Mouse (Mus musculus) cerebellum, adult (tissue): Measurements from ENCODE around the gene Cog1.

ENCODE experiments used
- ATAC-seq: cut with Nextera tagmentation; 2 replicates; pipeline ENCODE4 v1.9.2; 2017; ENCODE audit warnings: mild to moderate bottlenecking, moderate library complexity, mixed read lengths; ENCODE audit not compliant: insufficient number of reproducible peaks, low FRiP score, low TSS enrichment

Cog1 gene

DNA sequence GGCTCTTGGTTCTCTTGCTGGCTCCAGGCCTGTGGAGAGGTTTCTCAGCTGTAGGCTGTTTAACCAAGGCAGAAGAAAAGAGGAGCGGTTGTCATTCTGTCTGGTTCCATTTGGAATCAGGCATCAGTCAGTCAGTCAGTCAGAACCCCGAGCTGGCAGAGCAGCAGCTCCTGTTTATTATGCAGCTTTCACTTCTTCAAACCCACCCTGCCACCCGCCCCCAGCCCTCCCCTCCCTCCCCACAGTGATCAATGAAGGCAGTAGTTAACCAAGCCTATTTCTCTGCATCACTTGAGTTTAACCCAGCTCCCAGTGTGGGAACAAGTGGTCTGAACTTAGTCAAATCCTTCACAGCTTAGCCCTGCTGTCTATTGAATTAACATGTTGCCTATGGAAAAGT is 42.9 kb downstream of the Cog1 start:
- no peak for ATAC-seq

DNA sequence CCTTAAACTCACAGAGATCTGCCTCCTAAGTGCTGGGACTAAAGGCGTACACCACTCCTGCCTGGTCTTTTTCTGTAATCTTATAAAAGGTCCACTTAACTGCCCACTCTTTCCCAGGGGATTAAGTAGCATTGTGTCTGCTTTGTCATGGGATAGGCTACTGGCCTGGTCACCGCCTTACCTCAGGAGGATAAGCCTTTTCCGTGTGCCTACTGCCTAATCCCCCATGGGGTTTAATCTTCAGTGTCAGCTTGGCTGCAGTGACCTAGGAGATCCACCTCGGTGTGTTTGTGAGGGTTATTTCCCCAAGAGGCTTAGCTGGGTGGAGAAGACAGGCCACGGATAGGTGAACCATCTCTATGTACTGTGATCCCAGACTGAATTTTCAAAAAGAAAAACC is 48.6 kb downstream of the Cog1 start:
- no peak for ATAC-seq

DNA sequence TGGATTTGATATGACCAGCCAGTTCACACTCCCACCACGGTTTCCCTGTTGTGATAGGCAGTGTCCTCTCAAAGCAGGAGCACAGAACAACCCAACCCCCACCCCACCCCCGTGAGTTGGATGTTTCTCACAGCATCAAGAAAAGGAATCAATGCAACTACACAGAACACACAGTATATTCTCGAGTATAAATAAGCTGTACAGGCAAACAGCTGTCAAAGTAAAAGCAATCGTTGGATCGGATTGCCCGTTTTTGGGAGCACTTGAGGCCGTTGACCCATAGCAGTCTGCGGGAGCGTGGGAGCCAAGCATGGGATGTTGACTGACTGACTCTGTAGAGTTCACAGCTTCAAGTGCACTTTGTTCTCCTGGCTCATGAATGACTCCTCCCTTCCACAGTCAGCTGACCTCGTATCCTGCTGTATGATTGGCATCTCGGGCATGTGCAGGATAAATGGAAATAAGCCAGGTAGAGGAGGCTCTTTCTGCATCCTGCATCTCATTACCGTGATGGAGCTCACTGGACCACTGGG is 49.1 kb downstream of the Cog1 start:
- ATAC-seq = no peak

DNA sequence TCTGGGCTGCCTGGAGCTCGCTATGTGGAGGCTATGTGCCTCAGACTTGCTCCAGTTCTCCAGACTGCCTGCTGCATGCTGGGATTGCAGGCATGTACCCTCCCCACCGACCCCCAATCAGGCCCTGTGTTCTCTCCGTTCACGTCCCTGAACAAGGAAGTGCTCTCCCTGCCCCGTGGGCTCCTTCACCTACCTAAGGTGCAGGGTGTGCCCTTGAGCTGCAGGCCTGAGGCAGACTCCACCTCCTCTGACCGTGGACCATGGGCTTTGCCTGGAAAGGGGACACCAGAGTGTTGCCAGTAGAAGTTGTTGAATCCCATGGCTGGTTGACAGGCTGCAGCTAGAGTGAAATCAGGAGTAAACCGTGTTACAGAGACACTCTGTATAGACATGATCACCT is 50.7 kb downstream of the Cog1 start:
- no peak for ATAC-seq

DNA sequence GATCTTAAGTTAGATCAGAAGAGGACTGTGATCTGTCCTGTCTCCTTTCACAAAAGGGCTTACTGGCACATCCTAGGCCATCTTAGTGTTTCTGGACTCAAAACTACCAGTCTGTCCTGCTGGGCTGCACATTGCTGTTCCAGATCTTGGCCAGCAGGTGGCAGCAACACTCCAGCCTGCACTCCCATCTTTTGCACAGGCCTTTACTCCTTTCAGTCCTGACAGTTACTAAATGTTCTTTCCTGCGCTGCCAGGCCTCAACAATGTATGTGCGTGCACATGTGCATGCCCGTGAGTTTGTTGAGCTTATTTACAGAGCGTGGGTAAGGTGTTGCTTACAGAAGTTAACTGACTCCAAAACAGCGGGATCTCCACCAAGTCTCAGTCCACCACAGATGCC is 54.8 kb downstream of the Cog1 start:
- peak; percentile 49; the same call in 1 of the 2 replicates for ATAC-seq

DNA sequence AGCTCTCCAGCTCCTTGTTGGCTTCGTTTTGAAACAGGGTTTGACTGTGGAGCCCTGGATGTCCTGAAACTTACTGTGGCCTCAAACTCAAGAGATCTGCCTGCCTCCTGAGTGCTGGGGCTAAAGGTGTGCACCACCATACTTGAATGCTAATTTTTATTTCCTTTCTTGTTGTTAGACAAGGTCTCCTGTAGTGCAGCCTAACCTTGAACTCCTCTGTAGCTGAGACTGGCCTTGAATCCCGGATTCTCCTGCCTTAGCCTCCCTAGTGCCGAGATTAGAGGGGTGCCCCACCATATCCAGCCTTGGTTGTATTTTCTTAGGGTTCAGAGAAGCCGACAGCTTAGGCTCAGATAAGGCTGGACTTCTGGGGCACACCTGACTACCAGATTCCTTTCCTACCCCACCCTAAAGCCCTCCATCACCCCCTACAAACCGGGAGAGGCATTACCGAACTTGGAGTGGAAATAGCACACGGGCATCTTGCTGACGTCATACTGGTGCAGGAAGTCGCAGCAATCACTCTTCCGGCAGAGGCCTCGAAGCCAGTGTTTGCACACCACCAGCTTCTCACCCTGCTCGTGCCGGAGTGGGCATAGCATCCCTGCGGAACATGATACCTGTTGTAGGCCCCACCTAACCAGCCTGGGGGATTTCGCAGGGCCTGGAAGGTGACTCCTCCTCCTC is 57.1 kb downstream of the Cog1 start:
- no peak for ATAC-seq

DNA sequence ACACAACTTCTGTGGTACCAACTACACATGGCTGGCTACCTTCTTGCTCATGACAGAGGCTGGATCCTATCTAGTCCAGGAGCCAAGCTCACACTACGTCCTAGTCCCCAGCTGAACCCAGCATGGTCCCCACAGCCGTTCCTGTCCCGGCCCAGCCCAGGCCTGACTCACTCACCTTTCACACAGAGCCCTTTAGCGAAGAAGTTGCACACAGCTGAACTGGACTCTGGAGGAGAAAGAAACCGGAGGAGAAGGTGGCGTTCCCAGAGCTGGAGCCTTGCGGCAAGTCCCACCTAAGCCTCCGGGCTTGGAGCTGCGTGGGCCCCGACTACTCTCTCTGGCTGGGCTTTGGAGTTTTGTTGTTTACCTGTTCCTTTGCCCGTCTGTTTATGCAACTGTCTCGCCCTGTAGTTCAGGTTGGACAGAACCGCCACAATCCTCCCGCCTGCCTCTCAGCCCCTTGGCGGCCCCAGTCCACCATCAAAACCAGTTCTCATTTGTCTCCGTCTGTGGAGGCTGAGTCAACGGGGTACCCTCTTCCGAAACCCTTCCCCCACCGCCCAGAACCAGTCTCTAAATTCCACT is 59.8 kb downstream of the Cog1 start:
- no peak for ATAC-seq

DNA sequence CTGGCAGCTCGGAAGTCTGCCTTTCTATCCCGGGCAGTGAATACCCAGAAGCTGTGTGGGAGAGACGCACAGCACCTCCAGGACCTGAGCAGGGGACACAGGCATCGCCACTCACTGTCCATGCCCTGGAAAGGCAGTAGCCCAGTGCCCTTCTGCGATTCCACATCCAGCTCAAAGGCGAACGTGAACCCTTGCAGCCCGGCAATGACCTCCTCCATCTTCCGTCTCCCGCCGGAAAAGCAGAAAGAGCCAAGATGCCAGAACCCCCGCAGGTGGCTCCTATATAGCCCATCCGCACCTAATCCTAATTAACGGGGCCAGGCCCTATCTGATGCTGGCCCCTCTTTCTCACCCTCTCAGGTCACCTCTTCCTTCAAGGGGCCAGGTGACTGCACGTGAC is 60.3 kb downstream of the Cog1 start:
- no peak for ATAC-seq

DNA sequence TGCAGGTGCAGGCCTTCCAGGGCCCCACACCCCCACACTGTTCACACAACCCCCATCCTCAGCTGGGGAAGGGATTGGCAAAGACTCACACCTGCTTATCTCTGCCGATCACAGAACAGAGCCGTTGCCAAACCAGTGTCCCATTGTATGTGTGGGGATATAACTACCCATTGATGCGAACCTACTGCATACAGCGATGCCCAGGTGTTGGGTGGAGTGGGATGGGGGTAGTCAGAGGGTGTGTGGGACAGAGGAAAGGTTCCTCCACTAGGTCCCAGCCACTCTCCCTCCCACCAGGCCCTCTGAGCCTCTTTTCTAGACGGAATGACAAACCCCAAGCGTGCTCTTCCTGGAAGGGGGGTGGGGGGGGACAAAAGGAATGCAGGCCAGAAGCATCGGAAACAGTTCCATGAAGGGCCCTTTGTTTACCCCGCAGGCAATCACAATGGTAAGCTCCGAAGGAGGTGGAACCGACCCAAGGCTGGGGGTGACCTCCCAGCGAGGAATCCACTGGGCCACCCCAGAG is 60.8 kb downstream of the Cog1 start, which contains the start of gene Cpsf4l:
Cpsf4l (minus strand) TSS at position 287 of the 526 bp plus-strand sequence.
- no peak for ATAC-seq

DNA sequence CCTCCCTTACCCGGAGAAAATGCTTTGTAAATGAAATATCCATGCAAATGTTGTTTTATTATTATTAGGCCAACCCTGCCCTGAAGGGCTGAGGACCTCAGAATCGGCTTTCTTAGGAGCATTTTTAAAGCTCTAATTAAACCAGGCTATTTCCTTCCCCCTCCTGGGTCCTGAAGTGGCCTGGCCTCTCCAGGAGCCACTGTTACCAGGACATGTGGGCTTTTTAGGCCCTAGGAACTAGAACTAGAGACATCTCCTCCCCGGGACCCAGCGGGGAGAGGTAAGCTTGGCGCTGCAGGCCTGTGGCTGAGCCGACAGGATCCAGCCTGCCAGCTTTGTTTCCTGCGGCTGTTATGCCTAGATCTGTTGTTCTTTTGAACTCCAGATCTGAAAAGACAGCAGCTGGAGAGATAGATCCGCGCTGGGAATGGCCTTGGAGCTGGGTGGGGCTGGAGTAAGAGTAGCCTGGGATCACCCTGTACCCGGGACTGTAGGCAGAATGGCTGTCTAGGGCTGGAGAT is 61.3 kb downstream of the Cog1 start:
- no peak for ATAC-seq

DNA sequence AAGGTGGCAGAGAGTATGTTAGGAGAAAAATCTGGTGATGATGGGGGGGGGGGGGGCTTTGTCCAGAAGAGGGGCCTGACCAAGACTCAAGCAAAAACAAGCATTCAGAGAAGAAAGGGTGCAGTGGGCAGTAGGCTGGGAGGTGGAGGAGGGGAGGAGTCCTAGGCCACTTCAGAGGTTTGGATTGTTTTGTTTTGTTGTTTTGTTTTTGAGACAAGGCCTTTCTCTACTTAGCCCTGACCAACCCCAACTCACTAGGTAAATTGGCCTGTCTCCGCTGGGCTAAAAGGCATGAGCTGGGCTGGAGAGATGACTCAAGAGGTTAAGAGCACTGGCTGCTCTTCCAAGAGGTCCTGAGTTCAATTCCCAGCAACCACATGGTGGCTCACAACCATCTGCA is 62.1 kb downstream of the Cog1 start:
- ATAC-seq = no peak

DNA sequence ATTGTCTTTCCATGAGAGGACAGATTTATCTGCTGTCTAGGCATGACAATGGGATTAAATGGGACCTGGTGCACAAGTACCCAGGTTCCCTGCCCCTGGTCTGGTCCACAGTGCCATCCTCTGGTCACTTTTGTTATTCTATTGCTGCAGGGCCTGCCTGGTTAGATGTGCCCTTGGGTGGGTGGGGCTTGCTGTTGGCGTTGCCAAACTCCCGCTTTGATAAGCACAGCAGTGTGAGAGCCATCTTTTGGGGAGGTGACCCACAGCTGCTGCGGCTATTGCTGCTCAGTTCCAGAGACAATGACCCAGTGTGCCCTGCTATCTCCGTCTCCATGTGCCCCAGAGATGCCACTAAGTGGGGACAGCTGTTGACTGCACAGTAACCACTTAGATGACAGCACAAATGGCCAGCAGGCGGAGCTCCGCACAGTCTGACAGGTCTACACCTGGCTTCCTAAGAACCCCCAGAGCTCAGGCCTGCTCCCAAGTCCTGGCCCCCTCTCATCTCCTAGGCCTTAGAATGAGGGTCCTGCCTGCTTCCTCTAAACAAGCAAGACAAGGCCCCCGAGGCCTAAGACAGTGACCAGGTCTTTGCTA is 66.2 kb downstream of the Cog1 start:
- ATAC-seq = no peak

DNA sequence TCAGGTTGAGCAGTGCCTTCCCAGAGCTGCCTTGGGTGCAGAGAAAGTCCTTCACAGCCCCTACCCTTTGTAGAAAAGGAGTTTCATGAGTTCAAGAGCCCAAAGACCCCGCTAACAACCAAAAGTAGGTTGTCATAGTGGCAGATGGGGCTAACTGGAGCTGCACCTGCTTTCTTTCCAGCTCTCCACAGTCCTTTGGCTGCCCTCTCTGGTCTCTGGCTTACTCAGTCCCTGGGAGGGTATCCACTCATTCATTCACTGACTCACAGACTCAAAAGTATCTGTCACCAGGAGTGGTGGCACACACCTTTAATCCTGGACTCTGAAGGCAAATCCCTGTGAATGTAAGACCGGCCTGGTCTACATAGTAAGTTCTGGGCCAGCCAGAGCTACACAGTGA is 67.2 kb downstream of the Cog1 start:
- no peak for ATAC-seq
